Mouse (Mus musculus) C2C12 (cell line): ENCODE data around the gene Nsmce1.

Experiments
- CEBPB ChIP-seq: IDR thresholded peaks from one replicate; pipeline ENCODE4 v1.6.1; 2011; ENCODE audit warnings: low read depth, mild to moderate bottlenecking, control low read depth, moderate library complexity
- CTCF ChIP-seq: IDR thresholded peaks from one replicate; pipeline ENCODE4 v1.5.1; 2011; ENCODE audit not compliant: control insufficient read depth, insufficient read depth, insufficient read length
- MAX ChIP-seq: IDR thresholded peaks from one replicate; pipeline ENCODE4 v1.6.1; 2011; ENCODE audit warnings: mild to moderate bottlenecking, control low read depth
- MYOG ChIP-seq: IDR thresholded peaks from one replicate; pipeline ENCODE4 v1.6.1; 2011; ENCODE audit not compliant: control insufficient read depth, insufficient read length; ENCODE audit errors: extremely low read depth
- USF1 ChIP-seq: IDR thresholded peaks from one replicate; pipeline ENCODE4 v1.6.1; 2011; ENCODE audit warnings: low read depth, mild to moderate bottlenecking, control low read depth, moderate library complexity

- TF ChIP-seq CTCF (no peak), MAX (no peak), CEBPB (no peak), USF1 (no peak), MYOG (no peak)
Observed at GRCm38 (mm10) chr7:125511432-125511831, 20.0 kb upstream of the Nsmce1 start.
